Mouse (Mus musculus) embryonic facial prominence, embryonic 14.5 days (tissue): Measurements from ENCODE around the gene Cyth1. TPM values are rescaled to one million over a fixed set of nuclear protein-coding genes. Genes with fewer than 3 reads are reported as not detected.

Experiments
- ATAC-seq: fragments of 200-750 bp; cut with Nextera tagmentation; 2 replicates; pipeline ENCODE4 v1.8.0; 2017; ENCODE audit warnings: low read depth, moderate number of reproducible peaks, moderate TSS enrichment
- DNase-seq: peaks from one replicate; pipeline ENCODE4 v3.0.0-alpha.2; 2015; ENCODE audit warnings: low spot score
- H3K27ac ChIP-seq: fragments of 300-500 bp; sonication (generic); replicated peaks from 2 replicates; pipeline ENCODE4 v1.5.1; 2014; ENCODE audit warnings: low read depth, mild to moderate bottlenecking, low read length, moderate library complexity
- H3K27me3 ChIP-seq: fragments of 300-500 bp; sonication (generic); replicated peaks from 2 replicates; pipeline ENCODE4 v1.6.1; 2014; ENCODE audit warnings: low read length; ENCODE audit not compliant: control insufficient read depth, insufficient read depth
- H3K36me3 ChIP-seq: fragments of 300-500 bp; sonication (generic); 2 replicates; pipeline ENCODE4 v1.6.1; 2014; ENCODE audit warnings: low read length, mixed read lengths; ENCODE audit not compliant: control insufficient read depth, insufficient read depth
- H3K4me1 ChIP-seq: fragments of 300-500 bp; sonication (generic); 2 replicates; pipeline ENCODE4 v1.6.1; 2014; ENCODE audit warnings: antibody characterized with exemption, low read length; ENCODE audit not compliant: control insufficient read depth, insufficient read depth
- H3K4me2 ChIP-seq: fragments of 300-500 bp; sonication (generic); 2 replicates; pipeline ENCODE4 v1.6.1; 2014; ENCODE audit warnings: low read depth, mild to moderate bottlenecking, low read length, moderate library complexity, mixed read lengths
- H3K4me3 ChIP-seq: fragments of 300-500 bp; sonication (generic); 2 replicates; pipeline ENCODE4 v1.5.1; 2014; ENCODE audit warnings: low read depth, mild to moderate bottlenecking, low read length
- H3K9ac ChIP-seq: fragments of 300-500 bp; sonication (generic); 2 replicates; pipeline ENCODE4 v1.6.1; 2014; ENCODE audit warnings: low read depth, mild to moderate bottlenecking, low read length, moderate library complexity, mixed read lengths
- H3K9me3 ChIP-seq: fragments of 300-500 bp; sonication (generic); 2 replicates; pipeline ENCODE4 v1.6.1; 2016; ENCODE audit warnings: low read length; ENCODE audit not compliant: control insufficient read depth
- WGBS: fragments of 180-500 bp; shearing (Covaris S2); extraction: QIAGEN DNeasy Blood & Tissue Kit; methylation state at CpG from one replicate; pipeline ENCODE4 v1.1.7; 2014; 5-methylcytosine and 5-hydroxymethylcytosine counted together
- polyA plus RNA-seq: library from polyadenylated mRNA; unstranded; fragments of >200 nt; fragmentation: Nextera tagmentation; extraction: Ambion mirVana; gene quantifications from 2 replicates; pipeline ENCODE4 v1.2.1, GENCODE M21; 2014

The Cyth1 gene
- polyA plus RNA-seq, 1 experiment from 2014 or later = 11.4 TPM

GRCm38 (mm10) chr11:118202410-118203233 lies 45.8 kb downstream of the Cyth1 start:
- Histone ChIP-seq H3K9ac (peak overlapping the region; percentile 66), H3K9me3 (no peaks in the 10 kb centered on the region), H3K4me3 (peak overlapping the region; percentile 42), H3K4me1 (peaks cover 56% of the 10 kb centered on the region), H3K27me3 (no peaks in the 10 kb centered on the region), H3K36me3 (no peaks in the 10 kb centered on the region), H3K27ac (peak overlapping the region; percentile 81), H3K4me2 (peak overlapping the region; percentile 78)
- 10% methylated on average over 14 of the region's 19 CpGs for WGBS
- DNase-seq (peak; percentile 93), ATAC-seq (peak; percentile 88)

- H3K9ac ChIP-seq = peak overlapping the region; percentile 66
- DNase-seq = no peak
- H3K4me3 ChIP-seq = peak overlapping the region; percentile 42
- no peaks in the 10 kb centered on the region for H3K27me3 ChIP-seq
- peak; percentile 7; the same call in 1 of the 2 replicates for ATAC-seq
- no peaks in the 10 kb centered on the region for H3K36me3 ChIP-seq
- H3K4me2 ChIP-seq = peak overlapping the region; percentile 78
- no peaks in the 10 kb centered on the region for H3K9me3 ChIP-seq
- H3K27ac ChIP-seq = peak overlapping the region; percentile 81
- WGBS = 12% methylated on average over 9 of the region's 9 CpGs
- peaks cover 61% of the 10 kb centered on the region for H3K4me1 ChIP-seq
These were observed 46.5 kb downstream of the Cyth1 start for GRCm38 (mm10) chr11:118201833-118202409.

- H3K4me3 ChIP-seq = peak overlapping the region; percentile 42
- no peaks in the 10 kb centered on the region for H3K9me3 ChIP-seq
- no peaks in the 10 kb centered on the region for H3K27me3 ChIP-seq
- H3K4me1 ChIP-seq = peaks cover 65% of the 10 kb centered on the region
- peak overlapping the region; percentile 66 for H3K9ac ChIP-seq
- H3K36me3 ChIP-seq = no peaks in the 10 kb centered on the region
- peak overlapping the region; percentile 81 for H3K27ac ChIP-seq
- DNase-seq = peak; percentile 95
- no peak for ATAC-seq
- peak overlapping the region; percentile 78 for H3K4me2 ChIP-seq
- WGBS = 16% methylated on average over 11 of the region's 11 CpGs
These were observed 47.3 kb downstream of the Cyth1 start for GRCm38 (mm10) chr11:118200834-118201830.

- H3K4me2 ChIP-seq = peak overlapping the region; percentile 38
- H3K27ac ChIP-seq = peak overlapping the region; percentile 67; the same call in 1 of the 2 replicates
- DNase-seq (no peak), ATAC-seq (0 out of 2 replicates have a peak, but pooled peaks have one; percentile 19)
- H3K4me3 ChIP-seq = no peak overlapping the region
- WGBS = 17% methylated on average over 2 of the region's 2 CpGs
- peak overlapping the region; percentile 21; the same call in 1 of the 2 replicates for H3K9ac ChIP-seq
- peaks cover 72% of the 10 kb centered on the region for H3K4me1 ChIP-seq
- no peaks in the 10 kb centered on the region for H3K27me3 ChIP-seq
- 0 out of 2 replicates have a peak, but pooled peaks cover 3% of the 10 kb centered on the region for H3K36me3 ChIP-seq
- H3K9me3 ChIP-seq = no peaks in the 10 kb centered on the region
These were observed 50.1 kb downstream of the Cyth1 start for GRCm38 (mm10) chr11:118198296-118198600.

GRCm38 (mm10) chr11:118197508-118198295 lies 50.7 kb downstream of the Cyth1 start:
- Histone ChIP-seq H3K9me3 (no peaks in the 10 kb centered on the region), H3K36me3 (0 out of 2 replicates have a peak, but pooled peaks cover 3% of the 10 kb centered on the region), H3K27ac (peak overlapping the region; percentile 67), H3K4me3 (peak overlapping the region; percentile 16; the same call in 1 of the 2 replicates), H3K27me3 (no peaks in the 10 kb centered on the region), H3K9ac (peak overlapping the region; percentile 21), H3K4me1 (peaks cover 72% of the 10 kb centered on the region), H3K4me2 (peak overlapping the region; percentile 38)
- WGBS = 27% methylated on average over 13 of the region's 13 CpGs
- DNase-seq (peak; percentile 56), ATAC-seq (no peak)

GRCm38 (mm10) chr11:118196824-118197388 lies 51.5 kb downstream of the Cyth1 start:
- no peak overlapping the region for H3K4me3 ChIP-seq
- 57% methylated on average over 10 of the region's 10 CpGs for WGBS
- no peak for DNase-seq
- no peak for ATAC-seq
- peaks cover 64% of the 10 kb centered on the region for H3K4me1 ChIP-seq
- H3K9me3 ChIP-seq = no peaks in the 10 kb centered on the region
- H3K27me3 ChIP-seq = no peaks in the 10 kb centered on the region
- peaks cover 11% of the 10 kb centered on the region; the same call in 1 of the 2 replicates for H3K36me3 ChIP-seq
- H3K27ac ChIP-seq = 0 out of 2 replicates have a peak overlapping the region, but pooled peaks have one; percentile 4
- H3K9ac ChIP-seq = no peak overlapping the region
- H3K4me2 ChIP-seq = no peak overlapping the region

- Histone ChIP-seq H3K4me3 (no peak overlapping the region), H3K36me3 (peaks cover 31% of the 10 kb centered on the region; the same call in 1 of the 2 replicates), H3K4me1 (peaks cover 36% of the 10 kb centered on the region), H3K9me3 (no peaks in the 10 kb centered on the region), H3K4me2 (no peak overlapping the region), H3K27me3 (no peaks in the 10 kb centered on the region), H3K9ac (no peak overlapping the region), H3K27ac (peak overlapping the region; percentile 24; the same call in 1 of the 2 replicates)
- ATAC-seq (0 out of 2 replicates have a peak, but pooled peaks have one; percentile 54), DNase-seq (peak; percentile 89)
- WGBS = 53% methylated on average over 14 of the region's 14 CpGs
These were observed 54.8 kb downstream of the Cyth1 start for GRCm38 (mm10) chr11:118193390-118194147.
